Mouse (Mus musculus) left cerebral cortex, adult 9 months (tissue): ENCODE results near the gene Ccdc15.
A peak's percentile ranks its signal among the peaks of the same experiment; 100 is the strongest.
"Not testable (repeated sequence)": the region's sequence is repeated elsewhere in the genome, so short reads cannot be mapped to it uniquely, and the experiment has no call there.

Experiments
- DNase-seq, 2 experiments: peaks; one replicate each; pipeline ENCODE4 v3.0.0; 2022; ENCODE audit warnings: low spot score in 2 of 2

The Ccdc15 gene

DNA sequence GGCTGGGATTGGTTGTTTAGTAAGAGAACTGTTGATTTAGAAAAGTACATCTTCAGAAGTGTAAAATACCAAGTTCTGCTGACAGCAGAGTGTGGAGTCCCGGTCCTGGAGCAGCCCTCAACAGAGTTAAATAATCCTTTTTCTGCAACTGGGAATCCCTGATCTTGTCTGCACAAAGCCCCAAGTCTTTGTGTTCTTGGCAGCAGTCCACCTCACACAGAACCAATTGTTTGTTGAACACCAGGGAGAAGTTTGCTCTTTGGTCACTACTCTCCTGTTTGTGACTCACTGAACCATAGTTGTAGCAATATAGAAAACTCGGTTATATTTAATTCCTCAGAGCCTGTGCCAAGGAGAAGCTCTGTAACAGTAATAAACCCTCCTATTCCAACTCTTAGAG lies 3.0 kb upstream of the Ccdc15 start:
- DNase-seq: no peak

DNA sequence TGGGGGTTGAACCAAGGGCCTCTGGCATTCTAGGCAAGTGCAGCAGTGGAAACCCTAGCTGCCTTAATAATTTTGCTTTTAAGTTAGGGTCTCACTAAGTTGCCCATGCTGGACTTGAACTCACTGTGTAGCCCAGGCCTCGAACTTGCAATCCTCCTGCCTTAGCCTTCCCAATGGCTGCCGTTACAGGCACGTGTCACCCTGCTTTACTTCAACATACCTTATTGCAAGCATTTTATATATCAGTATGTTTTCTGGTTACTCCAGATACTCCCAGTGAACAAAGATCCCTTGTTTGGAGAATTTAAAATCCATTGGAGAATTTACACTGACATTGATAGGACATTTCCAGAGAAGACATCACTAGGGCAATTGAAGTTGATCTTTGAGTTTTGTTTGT lies 818 bp upstream of the Ccdc15 start:
- no peak for DNase-seq

DNA sequence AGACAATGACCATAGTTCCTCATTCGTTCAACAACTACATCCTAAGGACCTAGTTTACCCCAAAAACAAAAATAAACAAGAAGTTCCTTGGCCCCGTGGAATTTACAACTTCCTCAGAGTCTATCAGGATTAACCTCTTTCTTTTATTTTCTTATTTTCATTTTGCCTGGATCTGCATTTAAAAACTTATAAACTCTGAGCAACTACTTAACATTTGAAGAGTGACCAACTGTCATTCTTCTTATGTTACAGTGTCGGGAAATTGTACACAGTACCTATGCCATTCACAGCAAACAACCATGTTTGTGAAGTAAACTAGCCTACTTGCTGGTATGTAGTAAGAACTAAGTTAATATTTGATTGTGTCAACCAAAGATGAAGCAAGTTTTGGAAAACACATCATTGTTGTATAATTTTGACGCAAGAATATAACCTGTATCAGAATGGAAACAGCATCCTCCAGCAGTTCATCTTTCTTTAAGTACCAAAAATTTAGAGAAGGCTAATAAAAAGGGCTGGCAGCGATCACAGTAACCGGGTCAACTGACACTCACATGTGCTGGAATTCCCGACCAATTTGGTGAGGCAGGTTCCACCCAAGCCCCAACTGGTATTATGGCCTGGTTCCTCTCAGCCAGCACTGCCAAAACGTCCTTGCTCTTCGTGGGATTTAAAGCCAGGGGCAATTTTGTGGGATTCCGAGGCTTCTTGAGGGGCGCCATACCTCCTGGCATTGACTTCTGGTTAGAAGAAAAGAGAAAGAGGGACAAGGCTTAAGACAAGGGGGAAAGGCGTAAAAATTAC lies 846 bp downstream of the Ccdc15 start:
- no peak for DNase-seq

DNA sequence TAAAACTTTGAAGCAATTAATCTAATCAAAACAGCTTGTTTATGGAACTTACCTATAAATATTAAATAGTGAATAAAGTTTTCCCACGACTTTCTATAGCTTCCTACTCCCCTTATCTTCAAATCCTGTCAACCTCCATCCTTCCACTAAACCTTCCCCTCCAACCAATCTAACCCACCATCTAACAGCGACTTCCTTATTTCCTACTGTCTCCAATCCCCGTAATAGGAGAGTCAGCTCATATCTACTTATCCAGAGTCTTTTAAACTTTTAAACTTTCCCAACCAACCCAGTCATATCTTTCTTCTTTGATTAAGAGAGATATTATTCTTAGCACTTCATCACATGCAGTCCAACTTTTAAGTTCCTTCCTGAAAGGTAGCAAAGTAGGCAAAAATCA lies 2.8 kb downstream of the Ccdc15 start:
- no peak for DNase-seq

DNA sequence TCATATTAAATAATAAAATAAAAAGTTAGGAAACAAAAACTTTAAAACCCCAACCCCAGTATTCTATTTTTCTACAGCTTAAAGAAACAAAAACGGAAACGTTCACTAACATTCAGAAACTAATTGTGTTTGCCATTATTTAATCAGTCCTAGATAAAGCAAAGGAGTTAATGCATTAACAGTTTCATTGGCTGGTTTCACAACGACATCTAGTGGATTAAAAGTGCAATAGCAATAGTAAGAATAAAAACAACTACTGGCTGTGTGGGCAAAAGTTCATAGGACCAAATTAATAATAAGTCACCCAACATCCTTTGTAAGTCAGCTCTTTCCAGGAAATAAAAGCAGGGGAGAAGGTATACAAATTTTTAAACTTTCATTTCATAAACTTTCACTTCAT lies 18.8 kb downstream of the Ccdc15 start:
- no peak for DNase-seq

DNA sequence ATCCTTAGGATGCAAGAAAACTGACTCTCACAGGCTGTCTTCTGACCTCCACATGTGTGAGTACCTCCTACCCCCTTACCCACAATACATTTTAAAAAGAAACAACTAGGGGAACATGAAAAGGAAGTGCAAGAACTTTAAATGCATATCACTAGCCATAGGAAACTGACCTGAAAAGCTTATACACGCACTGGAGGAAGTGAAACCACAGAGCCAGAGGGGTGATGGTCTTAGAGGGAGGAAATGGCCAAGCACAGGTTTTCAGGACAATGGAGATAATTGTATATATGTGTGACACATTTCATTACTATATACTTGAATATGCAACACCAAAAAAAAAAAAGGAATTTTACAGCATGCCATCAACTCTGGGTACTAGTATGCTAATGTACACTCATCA lies 46.5 kb downstream of the Ccdc15 start:
- no peak for DNase-seq

DNA sequence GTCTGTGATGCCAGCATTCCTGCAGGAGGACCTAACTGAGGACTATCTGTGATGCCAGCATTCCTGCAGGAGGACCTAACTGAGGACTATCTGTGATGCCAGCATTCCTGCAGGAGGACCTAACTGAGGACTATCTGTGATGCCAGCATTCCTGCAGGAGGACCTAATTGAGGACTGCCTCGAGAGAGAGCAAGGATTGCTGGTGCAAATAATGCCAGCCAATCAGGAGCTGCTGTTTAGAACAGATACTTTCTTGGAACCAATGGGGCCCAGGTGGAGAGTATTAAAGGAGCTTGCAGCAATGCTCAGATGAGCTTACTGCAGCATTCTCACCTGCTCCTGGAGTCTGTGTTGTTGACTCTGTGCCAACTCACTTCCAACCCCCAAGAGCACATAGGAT lies 47.7 kb downstream of the Ccdc15 start:
- not testable (repeated sequence) for DNase-seq

DNA sequence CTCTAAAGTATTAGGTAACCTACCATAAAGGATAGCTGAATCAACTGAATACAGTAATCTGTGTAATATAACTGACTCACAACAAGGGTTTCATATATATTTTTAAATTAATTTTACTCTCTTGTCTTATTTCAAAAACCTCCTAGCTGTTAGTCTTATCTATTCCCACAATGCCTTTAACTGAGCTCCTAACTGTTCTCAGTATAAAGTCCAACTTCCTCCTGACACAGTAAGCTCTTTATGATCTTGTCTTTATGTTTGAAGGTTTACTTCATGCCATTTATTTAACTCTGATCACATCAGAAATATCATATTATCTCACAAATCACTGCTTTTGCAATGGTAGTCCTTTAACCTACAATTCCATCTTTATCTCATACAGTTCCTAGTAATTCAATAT lies 52.6 kb downstream of the Ccdc15 start:
- DNase-seq: no peak

DNA sequence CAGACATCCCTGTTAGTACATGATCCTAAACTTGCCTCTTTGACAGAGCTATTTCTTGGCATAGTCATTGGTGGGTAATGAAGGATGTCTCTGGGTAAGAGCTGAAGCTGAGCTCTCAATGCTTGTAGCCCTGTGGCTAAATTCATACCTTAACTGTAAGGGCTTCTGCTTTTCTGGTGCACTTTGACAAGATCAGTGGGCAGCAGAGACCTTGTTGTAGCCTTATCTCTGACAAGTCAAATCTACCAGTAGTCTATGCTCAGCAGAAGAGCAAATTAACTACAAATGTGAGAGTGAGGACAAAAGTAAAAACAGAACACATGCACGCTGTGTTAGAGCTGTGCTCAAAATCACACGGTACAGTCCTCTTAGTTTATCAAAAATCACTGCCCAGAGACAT lies 81.6 kb downstream of the Ccdc15 start:
- no peak for DNase-seq

DNA sequence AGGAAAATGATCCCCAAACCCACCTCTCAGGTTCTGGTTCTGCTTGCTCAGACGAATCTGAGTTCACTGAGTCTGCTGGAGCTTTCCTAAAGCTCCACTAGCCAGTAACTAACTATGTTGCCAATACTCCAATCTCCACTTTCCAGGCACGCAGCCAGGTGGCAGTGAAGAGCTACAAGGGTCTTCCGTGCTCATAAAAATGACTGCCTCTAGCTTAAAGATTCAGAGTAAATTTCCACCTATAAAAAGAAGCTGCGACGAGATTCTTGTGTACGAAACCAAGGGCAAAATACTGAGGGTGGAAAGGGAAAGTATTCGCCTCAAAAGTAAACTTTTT lies 92.4 kb downstream of the Ccdc15 start:
- peak in 1 of 2 experiments; percentile 44 for DNase-seq

DNA sequence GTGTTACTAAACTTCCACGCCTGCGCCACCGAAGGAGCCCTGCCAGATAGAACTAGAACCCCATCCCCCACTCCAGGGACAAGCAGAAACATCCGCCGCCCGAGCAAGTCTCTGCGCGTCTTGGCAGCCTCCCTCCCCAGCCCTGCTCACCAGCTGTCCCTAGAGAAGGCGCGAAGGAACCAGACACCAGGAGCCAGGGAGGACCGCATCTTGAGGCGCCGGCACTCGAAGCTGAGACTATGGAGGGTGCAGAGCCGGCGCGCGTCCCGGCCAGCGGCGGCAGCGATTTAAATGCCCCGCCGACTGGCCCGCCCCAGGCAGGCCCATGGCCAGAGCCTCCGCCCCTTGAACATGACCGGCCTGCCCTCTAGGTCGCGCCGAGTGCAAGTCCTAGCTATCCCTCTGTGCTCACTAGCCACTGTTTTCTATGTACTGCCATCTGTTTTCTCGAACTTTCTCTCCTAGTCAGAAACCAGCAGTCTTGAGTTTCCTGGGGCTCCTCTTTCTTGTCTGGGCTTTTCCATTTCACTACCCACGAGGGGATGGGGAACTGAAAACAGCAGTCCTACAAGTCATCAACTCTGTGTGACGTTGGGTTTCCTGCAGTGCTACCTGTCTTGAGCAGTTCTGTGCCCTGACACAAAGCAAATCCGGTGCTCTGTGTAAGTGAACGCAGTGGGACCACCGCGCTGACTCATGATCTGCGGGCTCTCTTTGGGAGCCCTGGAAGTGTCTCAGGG lies 92.9 kb downstream of the Ccdc15 start, which contains the start of gene Slc37a2:
Gene Slc37a2, minus strand, starts transcription at position 590 of the 740 bp plus-strand sequence.
- DNase-seq: peak in 1 of 2 experiments; percentile 86

DNA sequence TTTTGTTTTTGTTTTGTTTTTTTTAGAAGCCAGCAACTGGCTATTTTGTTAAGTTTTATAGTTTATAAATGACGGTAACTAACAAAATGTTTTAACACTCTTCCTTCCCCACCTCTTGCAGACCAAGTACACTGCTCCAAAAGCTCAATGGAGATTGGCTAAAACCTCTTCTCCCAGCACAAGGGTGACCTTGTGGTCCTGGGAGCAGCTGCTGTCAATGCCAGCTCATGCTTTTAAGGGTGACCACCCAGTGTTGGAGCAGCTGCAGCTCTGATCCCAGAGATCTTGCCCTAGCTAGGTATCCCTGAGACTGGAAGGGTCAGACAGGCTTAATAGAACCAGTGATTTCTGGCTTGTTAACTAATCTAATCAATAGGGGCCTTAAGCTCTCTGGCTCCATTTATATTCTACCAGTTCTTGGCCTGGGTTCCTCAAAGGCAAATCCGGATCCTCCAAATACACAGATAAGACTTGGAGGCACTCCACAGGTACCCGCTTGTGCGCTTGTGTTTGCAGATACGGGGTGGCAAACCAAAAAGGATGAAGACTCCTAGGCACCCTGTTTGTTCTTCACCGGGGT lies 93.6 kb downstream of the Ccdc15 start:
- DNase-seq: no peak

DNA sequence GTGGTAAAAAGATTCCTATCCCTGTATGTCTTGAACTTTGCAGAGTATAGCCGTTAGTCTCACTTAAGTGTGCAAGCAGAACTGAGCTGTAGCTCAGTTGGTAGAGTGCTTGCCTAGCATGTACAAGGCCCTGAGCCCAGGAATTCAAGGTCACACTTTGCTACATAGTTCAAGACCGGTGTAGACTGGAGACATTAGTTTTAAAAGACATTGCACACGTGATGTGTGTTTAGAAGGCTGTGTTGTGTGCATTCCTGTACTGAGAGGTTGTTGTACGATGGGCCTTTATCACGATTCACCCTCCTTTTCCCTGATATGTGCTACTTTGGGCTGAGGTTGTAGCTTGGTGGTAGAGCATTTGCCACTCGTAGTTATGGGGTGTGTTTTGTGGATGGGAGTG lies 97.6 kb downstream of the Ccdc15 start:
- DNase-seq: no peak

DNA sequence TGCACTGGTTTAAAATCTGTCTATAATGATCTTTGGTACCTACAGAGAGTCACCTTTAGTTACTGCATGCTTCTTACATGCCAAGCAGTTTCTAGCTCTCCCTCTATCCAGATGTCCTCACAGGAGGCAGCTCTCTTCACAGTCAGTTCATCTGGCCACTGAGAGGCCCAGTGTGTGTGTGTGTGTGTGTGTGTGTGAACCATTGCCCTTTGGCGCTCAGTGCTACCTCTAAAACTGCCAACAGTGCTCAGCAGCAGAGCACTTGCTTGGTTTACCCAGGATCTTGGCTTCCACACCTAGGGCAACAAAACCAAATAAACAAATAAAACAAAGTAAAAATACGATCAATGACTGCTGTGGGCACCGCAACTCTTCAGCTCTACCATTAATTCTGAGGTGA lies 98.3 kb downstream of the Ccdc15 start:
- no peak for DNase-seq

DNA sequence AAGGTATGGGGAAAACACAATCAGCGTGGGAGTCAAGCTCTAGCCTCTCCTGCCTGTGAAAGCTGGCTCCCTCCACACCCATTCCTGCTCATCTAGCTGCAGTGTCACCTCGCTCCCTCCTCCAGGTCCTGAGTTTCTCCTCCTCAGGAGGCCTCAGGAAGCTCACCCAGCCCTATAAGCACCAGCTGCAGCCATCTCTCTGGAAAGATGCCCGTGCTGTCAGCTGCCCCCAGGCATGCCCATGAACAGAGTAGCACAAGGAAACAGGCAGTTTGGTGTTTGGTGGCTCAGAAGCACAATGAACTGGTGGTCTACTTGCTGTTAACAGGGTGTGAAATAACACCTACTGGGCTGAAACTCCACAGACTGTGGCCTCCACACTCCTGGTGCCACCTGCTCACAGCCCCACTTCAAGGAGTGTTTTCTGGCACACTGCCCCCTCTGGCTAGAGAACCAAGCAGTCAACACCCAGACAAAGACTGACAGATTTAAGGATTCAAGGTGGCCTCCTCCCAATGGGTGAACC lies 99.8 kb downstream of the Ccdc15 start:
- DNase-seq: no peak

DNA sequence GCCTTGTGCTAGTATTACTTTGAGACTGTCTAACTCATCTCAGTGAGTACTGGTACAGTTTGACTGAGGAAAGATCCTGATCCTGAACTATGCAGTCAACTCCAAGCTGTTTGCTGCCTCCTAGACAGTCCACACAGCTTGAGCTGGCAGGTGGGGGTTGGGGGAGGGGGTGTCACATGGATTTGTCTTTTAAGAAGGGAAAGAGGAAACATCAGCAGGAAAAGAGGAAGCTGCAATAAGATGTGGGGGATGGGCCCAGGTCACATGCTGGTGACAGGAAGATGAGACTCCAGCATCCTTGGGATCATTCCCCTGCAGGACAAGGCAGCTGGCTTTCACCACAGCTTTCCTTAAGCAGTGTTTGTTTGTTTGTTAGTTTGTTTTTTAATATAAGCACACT lies 100.8 kb downstream of the Ccdc15 start:
- DNase-seq: peak in 1 of 2 experiments; percentile 60

DNA sequence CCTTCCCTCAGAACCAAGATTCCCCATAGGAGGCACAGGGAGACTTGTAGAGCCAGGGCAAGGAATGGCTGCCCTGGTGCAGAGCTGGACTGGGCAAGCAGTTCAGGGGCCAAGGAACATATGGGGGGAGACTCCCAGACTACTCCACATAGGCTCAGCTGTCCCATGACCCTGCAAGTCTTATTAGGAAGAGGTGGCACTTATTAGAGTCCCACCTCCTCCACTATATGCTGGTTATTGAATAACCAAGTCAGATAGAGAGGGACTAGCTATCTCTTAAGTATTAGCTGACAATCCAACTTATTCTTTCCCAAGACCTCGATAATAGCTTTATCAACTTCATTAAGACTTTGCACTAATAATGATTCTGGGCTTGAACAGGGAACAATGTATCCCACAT lies 102.4 kb downstream of the Ccdc15 start:
- DNase-seq: no peak

DNA sequence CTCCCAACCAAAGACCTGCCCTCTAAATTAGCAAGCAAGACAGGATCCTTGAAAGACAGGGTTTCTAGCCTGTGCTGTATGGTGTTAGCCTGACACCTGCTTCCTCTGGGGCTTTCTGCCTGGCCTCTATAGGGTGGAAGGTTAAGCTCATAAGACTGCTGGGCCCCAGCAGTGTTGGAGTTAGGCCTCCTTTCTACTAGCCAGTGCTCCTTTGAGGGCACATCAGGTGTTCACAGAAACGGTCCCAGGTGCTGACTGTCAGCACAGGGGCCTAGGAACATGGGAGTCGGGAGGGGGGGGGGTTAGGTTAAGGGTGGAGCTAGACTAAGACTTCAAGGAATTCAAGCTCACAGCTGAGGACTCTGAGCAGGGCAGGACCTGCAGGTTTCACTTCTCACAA lies 102.8 kb downstream of the Ccdc15 start:
- no peak for DNase-seq

DNA sequence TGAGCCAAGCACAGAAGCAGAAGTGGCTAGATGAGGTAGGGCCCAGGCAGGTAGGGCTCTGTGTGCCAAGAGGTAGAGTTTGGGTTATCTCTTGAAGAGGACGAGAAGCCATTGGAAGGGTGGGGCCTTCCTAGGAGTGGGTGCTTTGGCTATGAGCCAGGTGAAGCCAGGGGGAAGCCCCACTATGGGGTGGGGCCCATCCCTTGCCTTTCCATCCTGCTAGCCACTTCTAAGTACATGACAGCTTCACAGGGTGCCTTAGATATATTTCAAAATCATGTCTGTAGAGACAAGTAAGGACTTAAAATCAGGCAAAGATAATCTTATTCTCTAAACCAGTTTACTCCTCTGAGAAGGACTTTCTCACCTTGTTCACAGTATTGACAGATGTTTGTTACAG lies 103.6 kb downstream of the Ccdc15 start:
- DNase-seq: no peak

DNA sequence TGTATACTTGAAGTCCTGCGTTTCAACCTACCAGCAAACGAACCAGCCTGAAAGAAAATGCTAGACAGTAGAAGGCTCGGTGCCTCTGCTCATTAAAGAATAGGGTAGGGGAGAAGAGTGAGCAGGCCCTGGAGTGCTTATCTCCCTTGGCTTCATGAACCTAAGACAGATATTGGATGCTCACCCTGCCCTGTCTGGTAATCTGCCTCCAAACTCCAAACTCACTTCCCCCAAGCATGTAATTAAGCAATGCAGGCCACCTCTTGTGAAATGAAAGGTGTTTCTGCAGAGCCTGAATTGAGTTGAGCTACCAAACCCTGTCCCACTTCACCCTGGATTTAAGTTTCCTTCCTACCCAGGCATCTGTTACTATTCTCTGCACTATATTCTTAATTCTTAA lies 105.5 kb downstream of the Ccdc15 start:
- no peak for DNase-seq

DNA sequence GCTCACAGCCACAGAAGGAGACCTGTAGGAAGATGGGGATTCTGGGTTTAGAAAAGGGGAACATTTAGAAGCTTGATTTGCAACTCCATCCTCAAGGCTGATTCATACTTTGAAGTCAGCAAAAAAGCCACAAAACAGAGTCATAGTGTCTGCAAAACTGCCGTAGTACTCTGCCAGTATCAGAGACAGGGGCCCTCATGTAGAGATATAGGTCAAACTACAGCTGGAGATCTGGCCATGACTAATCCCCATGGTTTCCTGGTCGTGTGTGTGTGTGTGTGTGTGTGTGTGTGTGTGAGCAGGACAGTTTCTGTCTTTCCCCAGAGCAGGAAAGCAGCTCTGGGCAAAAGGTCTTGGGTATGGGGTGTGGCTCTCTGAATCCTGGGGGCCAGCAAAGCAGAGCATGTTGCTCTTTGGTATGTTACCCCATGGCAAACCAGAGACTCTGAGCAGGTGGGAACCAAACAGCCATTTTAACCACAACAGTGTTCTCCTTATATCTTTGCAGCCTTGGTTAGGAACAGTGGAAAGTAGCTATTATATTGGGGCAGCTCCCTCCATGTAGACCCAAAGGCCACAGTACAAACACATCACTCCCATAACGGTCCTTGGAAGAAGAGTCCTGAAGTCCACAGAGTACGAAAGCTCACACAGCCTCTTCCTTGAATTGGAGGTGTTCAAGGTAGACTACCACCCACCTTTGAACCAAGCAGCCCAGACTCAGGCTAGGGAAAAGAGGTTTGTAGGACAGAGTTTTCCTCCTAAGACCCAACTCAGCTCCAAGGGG lies 112.1 kb downstream of the Ccdc15 start:
- no peak for DNase-seq
